Mouse (Mus musculus) thymus, postnatal 36 days (tissue): ENCODE measurements around the gene Sap30l.
"Not testable (repeated sequence)": the region's sequence is repeated elsewhere in the genome, so short reads cannot be mapped to it uniquely, and the experiment has no call there.

Source experiments
- DNase-seq, 2 experiments: peaks; one replicate each; pipeline ENCODE4 v3.0.0; 2022; ENCODE audit warnings: mixed read lengths in 2 of 2

Gene Sap30l

DNA sequence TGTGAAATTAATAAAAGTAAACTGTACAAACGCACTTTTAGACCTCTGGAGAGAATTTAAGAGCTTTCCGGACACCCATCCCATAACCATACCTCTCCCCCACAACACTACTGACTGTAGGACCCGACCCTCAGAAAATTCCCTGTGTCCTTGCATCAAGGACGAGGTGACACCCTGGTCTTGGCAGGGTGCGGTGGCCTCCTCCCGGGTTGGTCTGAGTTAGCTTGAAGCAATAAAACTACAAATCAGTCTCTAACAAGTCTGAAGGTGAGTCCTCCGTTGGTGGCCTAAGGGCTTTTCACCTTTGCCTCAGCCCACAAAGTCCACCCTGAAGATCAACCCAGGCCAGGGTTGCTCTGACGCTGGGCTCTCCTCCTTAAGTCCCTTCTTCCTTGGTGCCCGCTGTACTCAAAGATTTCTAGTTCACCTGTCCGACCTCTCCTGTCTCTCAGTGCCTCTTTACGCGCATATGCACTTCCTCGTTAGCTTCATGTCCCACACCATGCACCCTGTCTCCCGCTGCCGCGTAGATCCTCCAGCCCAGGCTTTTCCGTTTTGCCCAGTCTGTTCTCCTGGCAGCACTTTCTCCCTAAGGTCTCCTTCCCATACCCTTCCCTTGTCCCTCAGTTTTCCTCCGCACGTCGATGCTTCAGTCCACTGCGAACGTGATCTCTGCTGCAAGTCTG, 1.0 kb upstream of the Sap30l start:
- no peak for DNase-seq

- DNase-seq: peak; percentile 52 to 67
Observed at GRCm38 (mm10) chr11:57801766-57802510, 501 bp downstream of the Sap30l start.

- peak; percentile 35 to 45 for DNase-seq
Observed at GRCm38 (mm10) chr11:57802511-57802870, 1.1 kb downstream of the Sap30l start.

GRCm38 (mm10) chr11:57805047-57805446, 3.6 kb downstream of the Sap30l start:
- DNase-seq: no peak

DNA sequence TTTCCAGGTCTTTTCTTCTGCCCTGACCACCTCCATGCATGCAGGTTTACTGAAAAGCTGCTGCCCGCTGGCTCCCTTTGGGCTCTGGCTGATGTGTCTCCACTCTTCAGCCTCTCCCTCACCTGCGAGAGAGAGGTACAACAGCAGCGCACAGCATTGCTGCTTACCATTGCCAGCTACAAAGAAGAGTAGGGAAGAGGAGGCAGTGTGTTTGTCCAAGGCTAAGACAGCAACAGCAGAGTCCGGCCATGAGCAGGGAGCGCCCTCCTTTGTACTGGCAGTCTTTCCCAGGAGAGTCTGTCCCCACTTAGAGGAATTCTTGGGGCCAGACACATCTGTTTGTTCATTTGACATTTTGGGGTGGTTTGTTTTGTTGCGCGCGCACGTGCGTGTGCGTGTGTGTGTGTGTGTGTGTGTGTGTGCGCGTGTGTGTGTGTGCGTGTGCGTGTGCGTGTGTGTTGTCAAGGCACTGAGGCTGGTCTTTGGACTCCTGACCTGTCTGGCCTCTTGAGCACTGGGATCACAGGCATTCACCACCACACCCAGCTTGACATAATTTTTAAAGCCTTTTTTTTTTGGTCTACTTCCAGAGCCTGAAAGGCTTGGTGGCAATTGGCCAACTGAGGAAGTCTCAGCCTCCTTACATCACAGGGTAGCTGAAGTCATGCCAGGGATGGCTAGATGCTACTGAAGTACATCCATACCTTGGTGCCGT, 7.7 kb downstream of the Sap30l start:
- DNase-seq: no peak

DNA sequence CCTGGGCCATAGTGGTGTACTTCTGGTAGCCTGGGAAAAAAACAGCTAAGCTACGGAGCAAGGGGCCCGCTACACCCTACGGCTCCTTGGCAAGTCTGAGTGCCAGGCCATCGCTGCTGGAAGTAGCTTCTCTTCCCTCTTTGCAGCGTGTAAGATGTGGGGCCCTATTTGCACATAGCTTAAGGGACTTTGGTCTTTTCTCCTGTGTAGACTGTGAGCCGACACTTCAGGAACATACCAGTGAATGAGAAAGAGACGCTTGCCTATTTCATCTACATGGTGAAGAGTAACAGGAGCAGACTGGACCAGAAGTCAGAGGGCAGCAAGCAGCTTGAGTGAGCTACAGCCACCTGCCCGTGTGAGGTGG, 8.3 kb downstream of the Sap30l start:
- no peak for DNase-seq

DNA sequence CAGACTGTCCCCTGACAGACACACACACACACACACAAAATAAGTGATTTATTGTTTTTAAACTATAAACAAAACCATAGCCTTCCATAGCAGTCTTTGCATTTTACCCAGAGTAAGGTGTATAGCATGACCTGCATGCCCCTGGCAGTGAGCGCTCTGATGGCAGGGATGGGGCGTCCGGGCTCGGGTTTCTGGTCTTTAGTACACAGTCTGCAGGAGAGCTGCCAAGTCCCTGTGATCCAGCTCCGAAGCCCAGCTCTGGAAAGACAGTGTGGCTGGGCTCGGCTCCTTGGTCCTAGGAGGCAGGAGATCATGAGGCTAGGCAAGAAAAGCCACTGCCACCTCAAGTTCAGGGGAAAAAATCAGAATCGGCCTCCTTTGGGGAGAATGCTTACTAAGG, 9.6 kb downstream of the Sap30l start:
- no peak for DNase-seq

DNA sequence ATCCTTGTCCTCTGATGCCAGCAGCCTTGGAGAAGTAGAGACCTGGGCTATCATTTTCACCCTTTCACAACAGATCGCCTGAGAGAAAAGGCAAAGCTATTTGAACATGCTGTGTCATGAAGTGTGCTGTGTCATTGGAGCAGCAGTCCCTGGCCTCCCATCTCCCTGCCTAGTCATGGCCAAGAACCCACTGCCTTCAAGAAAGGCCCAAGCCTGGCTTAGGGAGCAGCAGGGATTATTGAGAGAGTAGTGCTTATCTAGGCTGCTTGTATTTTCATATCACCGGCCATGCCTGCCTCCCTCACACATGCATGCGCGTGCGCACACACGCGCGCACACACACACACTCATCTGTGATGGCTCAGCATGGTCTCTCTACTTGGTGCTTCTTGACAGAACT, 10.8 kb downstream of the Sap30l start:
- no peak for DNase-seq

DNA sequence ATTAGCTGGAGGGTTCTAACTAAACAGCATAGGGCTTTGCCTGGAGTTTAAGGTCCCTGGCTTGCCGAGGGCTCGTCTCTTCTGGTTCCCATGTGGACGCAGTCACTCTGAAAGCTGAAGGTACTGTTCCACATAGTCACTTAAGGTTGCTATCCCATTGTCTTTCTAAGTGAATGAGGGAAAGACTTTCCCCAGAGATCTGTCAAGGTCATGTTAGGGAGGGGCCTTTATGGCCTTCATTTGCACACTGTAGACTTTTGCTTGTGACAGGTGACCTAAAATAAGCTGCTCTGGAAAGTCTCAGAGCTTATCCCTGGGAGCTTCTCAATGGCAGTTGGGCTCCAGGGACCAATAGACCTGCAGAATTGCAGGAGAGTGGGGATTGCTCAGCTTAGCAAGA, 12.2 kb downstream of the Sap30l start:
- DNase-seq: no peak

DNA sequence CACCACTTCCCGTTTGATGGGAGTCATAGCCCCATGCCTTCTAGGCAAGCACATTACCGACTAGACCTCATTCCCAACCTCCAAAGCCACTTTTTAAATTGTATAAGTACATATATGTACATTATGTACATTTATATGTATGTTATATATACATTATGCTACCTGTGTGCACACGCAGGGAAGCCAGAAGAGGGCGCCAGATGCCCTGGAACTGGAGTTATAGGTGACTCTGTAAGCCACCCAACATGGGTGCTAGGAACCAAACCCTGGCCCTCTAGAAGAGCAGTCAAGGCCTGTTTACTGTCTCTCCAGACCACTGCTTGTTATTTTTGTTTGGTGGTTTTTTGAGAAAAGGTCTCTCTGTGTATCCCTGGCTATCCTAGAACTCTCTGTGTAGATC, 16.8 kb downstream of the Sap30l start:
- peak in 1 of 2 experiments; percentile 16 for DNase-seq

DNA sequence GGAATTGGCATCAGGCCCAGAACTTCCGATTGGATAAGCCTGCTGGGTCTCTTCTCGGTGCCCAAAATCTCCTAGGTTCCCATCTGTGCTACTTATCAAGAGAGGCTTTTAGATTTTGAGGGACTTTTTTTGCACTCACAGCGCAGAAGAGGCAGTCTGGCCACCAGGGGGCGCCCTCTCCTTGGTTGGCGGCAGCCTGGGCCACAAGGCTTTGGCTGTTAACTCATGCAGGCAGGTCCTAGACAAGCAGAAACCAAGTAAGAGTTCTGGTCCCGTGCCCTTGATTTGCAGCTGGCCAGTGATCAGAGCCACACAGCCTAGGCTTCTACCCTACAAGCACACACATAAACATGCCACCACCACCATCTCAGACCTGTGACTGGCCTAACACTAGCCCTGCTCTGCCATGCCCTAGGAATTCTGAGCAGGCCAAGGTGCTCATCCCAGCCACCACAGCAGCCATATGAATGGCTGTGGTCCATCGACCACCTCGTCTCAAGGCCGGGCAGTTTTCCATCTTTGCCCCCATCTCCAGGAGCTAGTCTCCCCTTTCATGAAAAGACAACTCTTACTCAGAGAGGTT, 18.7 kb downstream of the Sap30l start:
- peak; percentile 72 to 77 for DNase-seq

GRCm38 (mm10) chr11:57823159-57823558, 21.7 kb downstream of the Sap30l start:
- DNase-seq: not testable (repeated sequence)

DNA sequence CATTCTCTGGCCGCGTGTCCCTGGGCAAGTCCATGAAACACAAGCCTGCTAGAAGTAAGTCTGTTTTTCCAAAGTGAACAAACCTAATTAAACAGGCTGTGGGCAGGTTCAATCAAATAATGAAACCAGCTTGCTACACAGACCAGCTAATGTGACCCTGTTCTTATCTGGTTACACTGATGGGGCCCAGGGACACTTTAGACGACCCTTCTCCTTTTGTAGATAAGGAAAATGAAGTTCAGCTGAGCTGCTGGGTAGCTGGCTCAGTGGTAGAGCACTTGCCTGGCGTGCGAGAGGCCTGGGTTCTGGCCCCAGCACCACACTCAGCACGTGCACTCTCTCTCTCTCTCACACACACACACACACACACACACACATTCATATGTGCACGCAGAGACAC, 22.3 kb downstream of the Sap30l start:
- no peak for DNase-seq

- peak; percentile 19 to 25 for DNase-seq
Observed at GRCm38 (mm10) chr11:57825234-57825633, 23.8 kb downstream of the Sap30l start.

GRCm38 (mm10) chr11:57827048-57827914, 25.8 kb downstream of the Sap30l start:
- peak; percentile 43 to 61 for DNase-seq

DNA sequence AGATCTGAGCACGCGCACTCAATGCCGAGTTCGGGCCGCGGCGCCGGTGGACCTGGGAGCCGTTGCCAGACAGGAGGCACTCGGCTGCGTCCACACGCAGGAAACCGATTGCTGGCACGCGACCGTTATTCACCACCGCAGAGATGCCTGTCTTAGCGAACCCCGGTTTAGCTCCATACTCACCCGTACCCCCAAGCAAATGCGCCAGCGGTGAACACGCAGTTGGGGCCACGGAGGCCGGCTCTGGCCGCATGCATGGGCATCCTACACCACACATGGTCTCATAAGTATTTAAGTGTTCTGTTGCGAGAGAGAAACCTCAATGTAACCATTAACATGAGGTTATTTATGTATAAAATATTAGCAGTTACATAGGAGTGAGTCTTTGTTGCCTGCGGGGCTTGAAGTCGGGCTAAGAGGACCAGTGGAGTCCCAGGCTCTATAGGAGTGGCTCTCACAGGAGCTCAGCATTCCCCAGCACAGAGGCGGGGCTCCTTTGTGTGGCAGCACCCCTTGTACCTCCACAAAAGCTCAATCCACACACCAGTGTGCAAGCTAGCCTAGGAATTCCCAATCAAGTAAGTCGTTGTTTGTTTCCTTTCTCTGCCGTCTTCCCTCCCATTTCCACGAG, 26.6 kb downstream of the Sap30l start:
- peak in 1 of 2 experiments; percentile 22 for DNase-seq

DNA sequence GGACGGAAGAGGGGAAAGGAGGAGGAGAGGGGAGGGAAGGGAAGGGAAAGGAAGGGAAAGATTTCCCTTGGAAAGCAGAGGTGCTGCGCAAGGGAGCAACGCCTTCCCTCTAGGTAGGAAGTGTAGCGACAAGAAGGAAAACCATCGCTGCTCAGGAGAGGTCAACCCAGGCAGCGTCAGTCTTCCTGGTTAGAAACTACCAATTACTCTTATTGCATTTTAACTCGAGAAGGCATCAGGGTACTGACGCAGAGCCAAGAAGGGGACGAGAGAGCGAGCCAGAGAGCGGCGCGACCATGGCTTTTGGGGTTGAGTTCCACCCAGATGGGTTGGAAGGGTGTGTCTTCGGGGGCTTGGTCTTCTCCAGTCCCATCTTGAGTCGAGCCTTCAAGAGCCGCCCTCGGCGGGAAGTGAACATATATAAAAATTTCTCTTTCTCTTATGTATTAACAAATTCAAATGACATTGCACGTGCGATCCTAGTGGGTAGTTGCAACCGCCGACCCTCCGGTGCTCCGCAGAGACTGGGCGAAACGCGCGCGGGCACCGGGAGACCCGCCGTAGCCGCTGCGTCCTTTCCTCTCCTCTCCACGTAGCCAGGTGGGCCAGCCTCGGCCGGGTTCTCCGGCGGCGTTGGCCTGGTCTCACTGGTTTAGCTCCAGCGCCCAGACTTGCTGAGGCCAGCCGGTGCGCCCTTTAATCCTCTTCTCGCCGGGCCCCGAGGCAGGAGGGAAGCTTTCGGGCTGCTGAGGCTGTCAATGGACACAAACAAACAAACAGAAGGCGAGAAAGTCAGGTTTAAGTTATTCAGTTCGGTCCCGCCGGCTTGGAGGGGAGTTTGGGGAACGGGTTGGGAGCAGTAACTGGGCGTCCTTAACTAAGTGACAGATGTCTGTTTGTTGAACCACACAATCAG, 27.8 kb downstream of the Sap30l start:
- DNase-seq: no peak

DNA sequence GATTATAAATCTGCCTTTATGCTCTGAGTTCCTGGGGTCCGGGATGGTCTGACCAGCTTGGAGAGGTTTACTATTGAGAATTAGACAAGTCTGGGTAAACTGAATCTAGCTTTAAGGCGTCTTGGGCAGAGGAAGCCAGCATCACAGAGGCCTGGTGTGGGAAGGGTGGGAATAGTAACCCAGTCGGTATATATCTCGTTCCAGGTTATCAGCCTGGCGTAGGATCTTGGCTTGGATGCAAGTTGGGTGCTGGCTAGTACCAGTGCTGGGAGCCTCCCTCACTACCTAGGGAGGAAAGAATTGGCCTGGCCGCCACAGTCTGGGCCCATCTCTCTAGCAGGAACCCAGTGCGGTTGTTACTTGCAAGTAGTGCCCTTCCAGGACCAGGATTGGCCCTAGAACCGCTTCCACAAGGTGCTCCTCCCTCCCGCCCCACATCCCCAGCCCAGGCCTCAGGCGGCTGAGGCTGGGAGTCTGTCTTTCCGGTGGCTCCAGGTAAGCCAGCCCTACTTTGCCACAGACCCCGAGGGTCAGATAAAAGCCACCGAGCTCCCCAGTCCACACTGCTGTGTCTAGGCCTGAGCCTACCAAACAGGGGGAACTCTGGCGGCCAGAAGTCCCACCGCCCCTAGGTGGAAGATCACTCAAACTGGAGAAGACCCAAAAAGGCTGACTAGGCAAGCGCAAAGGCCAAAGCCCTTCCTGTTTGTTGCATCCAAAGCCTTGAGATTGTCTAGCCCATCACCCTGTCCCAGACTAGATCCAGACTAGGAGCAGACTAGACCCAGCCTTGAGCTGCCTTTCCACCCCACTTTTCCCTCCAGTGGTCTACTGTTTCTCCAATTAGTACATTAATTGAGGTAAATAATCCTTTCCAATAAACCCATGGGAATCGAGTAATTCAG, 28.7 kb downstream of the Sap30l start:
- no peak for DNase-seq

GRCm38 (mm10) chr11:57831281-57831781, 29.9 kb downstream of the Sap30l start:
- no peak for DNase-seq

DNA sequence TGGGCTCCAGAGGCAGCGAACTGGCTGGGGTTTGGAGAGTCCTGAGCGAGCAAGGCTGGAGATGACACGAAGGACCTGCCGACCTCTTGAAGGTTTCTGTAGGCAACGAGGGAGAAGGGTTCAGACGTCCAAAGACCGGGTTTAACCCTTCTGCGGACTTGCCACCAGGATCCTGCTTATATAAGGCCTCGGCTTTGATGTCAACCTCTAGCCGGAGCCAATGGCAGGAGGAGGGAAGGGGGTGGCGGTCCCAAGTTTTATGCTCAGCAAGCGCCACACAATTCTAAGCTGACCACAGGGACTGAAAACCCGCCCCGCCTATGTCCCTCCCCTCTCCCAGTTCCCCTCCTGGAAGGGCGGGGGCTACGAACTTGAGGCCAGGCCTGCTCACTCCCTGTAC, 30.4 kb downstream of the Sap30l start:
- no peak for DNase-seq
